Mouse (Mus musculus): ENCODE data around the gene Wfdc12.

DNA sequence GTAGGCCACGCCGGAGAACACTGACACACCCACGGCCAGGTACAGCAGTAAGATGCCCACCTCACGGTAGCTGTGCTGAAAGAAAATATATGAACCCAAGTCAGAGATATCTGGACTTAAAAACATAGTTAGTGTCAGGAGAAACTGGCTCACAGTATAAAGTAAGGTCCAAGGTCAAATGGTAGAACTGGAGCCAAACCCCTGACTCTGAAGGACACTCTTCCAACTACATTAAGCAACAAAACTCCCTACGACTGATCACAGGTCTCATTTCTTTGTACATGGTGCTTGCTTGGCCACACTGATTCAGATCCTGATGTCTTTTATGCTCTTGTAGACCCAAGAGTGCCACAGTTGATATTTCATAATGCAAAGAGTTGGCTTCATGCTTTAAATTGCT lies 25.5 kb downstream of the Wfdc12 start:
- no peak for TF ChIP-seq POLR2A (IDR thresholded peaks at IDR 0.05; ENCODE audit: borderline replicate concordance, extremely low read depth, insufficient read depth, insufficient read length, poor library complexity, severe bottlenecking)
- TF ChIP-seq CTCF (IDR thresholded peaks at IDR 0.05; ENCODE audit: borderline replicate concordance, extremely low read depth, insufficient read depth, insufficient read length) = no peak
